Mouse (Mus musculus) left cerebral cortex, adult 11 months (tissue): ENCODE measurements around the gene Thoc7.

ENCODE experiments used
- DNase-seq: peaks from one replicate; pipeline ENCODE4 v3.0.0; 2022; ENCODE audit warnings: low spot score

The Thoc7 gene

GRCm38 (mm10) chr14:13933290-13934051 is 28.2 kb downstream of the Thoc7 start:
- no peak for DNase-seq

- DNase-seq: peak; percentile 65
These were observed 44.0 kb downstream of the Thoc7 start for GRCm38 (mm10) chr14:13917630-13918029.

GRCm38 (mm10) chr14:13917208-13917607 is 44.4 kb downstream of the Thoc7 start:
- DNase-seq: no peak

- no peak for DNase-seq
These were observed 46.4 kb downstream of the Thoc7 start for GRCm38 (mm10) chr14:13915207-13915606.

- DNase-seq: no peak
These were observed 47.1 kb downstream of the Thoc7 start, which contains the start of gene Gm281 for GRCm38 (mm10) chr14:13914387-13915082. TSS of gene Gm281 (minus strand) at chr14:13914478.

- DNase-seq: no peak
These were observed 51.5 kb downstream of the Thoc7 start for GRCm38 (mm10) chr14:13910148-13910547.

- no peak for DNase-seq
These were observed 54.5 kb downstream of the Thoc7 start for GRCm38 (mm10) chr14:13907145-13907544.

GRCm38 (mm10) chr14:13906461-13906860 is 55.2 kb downstream of the Thoc7 start:
- no peak for DNase-seq

- DNase-seq: peak; percentile 61
These were observed 60.0 kb downstream of the Thoc7 start for GRCm38 (mm10) chr14:13901611-13902067.
